Mouse (Mus musculus) gastrocnemius, adult 8-10 months (tissue): ENCODE data around the gene Cntnap2. TPM values are rescaled to one million over a fixed set of nuclear protein-coding genes. Genes with fewer than 3 reads are reported as not detected.

ENCODE experiments used
- DNase-seq, 2 experiments: peaks; one replicate each; pipeline ENCODE4 v3.0.0; 2022; ENCODE audit warnings: low spot score in 2 of 2
- total RNA-seq, 4 experiments: library from RNA; stranded (reverse); gene quantifications; 2 replicates each; pipeline ENCODE4 v1.2.4; 2022

Cntnap2 gene
- 1 to 10 TPM; 4.4 to 9.3 (median 6.0) TPM for total RNA-seq

DNA sequence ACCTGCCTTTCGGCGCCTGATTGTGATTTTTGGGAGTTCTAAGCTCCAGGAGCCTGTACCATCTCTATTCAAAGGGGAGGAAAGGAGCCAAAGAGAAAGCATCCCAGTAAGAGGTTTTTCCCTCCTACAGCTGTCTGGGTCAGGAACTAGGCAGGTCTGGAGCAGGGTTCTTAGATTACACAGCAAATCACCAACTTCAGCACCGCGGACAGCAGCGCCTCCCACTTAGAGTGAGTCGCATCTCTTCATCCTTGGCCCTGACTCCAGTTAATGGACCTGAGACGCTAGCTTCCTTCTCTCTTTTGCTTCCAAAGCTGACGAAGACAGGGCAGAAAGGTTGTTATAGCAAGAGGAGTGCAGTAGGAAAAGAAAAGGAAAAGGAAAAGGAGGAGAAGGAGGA lies at the start of gene Cntnap2:
Cntnap2 (plus strand) TSS at position 267 of the 400 bp plus-strand sequence.
- DNase-seq, result no peak

- no peak for DNase-seq
Observed at GRCm38 (mm10) chr6:45026011-45026682, 33.0 kb upstream of the Cntnap2 start.

- no peak for DNase-seq
Observed at GRCm38 (mm10) chr6:45039454-45039853, 19.7 kb upstream of the Cntnap2 start.

GRCm38 (mm10) chr6:45059556-45060471 lies 657 bp downstream of the Cntnap2 start:
- DNase-seq, result no peak

- DNase-seq, result no peak
Observed at GRCm38 (mm10) chr6:45062214-45062997, 3.2 kb downstream of the Cntnap2 start.

- no peak for DNase-seq
Observed at GRCm38 (mm10) chr6:45088304-45088703, 29.1 kb downstream of the Cntnap2 start.

GRCm38 (mm10) chr6:45113613-45114012 lies 54.5 kb downstream of the Cntnap2 start:
- DNase-seq, result no peak

DNA sequence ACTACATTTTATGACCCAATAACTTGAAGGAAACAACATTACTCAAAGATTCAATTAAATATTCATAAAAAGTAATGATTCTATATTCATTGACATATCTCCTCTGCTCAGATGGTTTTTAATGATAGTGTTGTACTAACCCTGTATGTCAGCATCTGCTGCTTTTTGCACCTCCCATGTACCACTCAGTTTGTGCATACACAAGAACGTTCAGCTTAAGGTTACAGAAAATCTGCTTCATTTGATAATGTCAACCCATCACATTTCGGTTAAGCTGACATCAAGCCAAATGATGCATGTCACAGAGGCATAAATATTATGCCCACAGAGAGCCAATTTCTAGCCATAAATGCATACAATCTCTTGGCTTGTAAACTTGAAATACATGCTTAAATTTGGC lies 85.7 kb downstream of the Cntnap2 start:
- no peak for DNase-seq

GRCm38 (mm10) chr6:45205039-45205438 lies 145.9 kb downstream of the Cntnap2 start:
- no peak for DNase-seq

GRCm38 (mm10) chr6:45214330-45214729 lies 155.2 kb downstream of the Cntnap2 start:
- no peak for DNase-seq

- DNase-seq, result no peak
Observed at GRCm38 (mm10) chr6:45229002-45229401, 169.8 kb downstream of the Cntnap2 start.

DNA sequence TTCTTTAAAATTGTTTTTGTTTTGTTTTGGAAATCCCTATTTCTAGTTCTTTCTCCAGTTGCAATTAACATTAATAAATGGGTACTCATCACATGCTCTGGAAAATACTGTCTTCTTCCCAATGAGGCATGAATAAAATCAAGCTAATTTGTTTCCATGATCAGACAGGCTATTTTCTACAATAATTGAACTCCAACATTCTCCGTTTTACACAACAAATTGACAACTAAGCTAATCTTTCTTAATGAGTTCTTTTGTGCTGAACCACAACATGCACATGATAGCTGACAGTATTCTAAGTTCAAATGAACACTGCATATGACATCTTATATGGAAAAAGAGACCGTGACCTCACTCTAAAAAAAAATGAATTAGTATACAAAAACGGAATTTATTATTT lies 173.4 kb downstream of the Cntnap2 start:
- DNase-seq, result no peak

- no peak for DNase-seq
Observed at GRCm38 (mm10) chr6:45236531-45236930, 177.4 kb downstream of the Cntnap2 start.

DNA sequence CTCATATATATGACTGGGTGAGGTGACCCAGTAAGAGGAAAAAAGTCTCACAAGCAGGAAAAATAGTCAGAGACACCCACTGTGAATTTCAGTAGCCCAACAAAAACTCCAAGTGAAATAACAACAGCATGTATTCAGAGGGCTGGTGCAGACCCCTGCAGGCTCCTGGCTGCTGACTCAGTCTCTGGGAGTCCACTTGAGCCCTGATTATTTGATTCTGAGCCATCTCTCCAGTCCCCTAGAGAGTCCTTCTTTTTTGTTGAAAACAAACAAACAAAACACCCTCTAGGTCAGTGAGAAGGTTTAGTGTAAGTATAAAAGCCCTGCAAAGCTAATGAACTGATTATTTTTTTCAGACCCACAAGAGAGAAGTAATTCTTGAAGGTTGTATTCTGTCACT lies 179.0 kb downstream of the Cntnap2 start:
- DNase-seq, result no peak

DNA sequence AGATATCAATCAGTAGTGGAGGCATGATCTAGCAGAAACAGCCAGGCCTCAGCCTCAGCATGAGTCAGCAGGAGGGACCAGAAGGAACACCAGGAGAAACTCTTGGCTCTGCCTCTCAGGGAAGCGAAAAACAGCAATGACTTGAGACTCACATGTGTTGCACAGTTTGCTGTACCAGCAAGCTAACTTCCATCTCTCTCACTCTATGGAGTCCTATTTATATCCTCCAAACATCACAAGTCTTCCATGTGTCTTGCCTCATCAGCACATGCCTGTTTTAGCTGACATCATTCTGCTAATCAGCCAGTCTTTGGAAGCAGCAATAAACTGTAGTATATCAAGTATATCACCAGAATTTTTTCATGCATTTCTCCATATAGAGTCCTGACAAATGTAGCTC lies 182.1 kb downstream of the Cntnap2 start:
- DNase-seq, result no peak

- no peak for DNase-seq
Observed at GRCm38 (mm10) chr6:45244680-45245079, 185.5 kb downstream of the Cntnap2 start.

DNA sequence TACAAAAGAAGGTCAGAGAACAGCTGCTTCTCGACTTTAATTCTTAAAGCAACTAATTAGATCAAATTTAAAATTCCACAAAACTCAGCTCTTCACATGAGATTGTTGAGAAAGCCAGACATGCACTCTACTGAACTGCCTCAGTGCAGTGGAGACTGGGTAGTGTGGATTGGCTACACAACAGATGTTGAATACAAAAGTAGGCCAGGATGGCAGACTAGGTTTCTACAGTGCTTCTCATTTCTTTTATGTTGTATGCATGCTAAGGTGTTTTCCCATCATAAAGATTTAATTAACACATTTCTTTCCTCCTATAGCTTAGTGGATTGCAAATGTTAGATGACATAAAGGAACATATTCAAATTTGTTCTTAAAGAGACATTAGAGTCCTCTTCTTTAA lies 198.9 kb downstream of the Cntnap2 start:
- no peak for DNase-seq

DNA sequence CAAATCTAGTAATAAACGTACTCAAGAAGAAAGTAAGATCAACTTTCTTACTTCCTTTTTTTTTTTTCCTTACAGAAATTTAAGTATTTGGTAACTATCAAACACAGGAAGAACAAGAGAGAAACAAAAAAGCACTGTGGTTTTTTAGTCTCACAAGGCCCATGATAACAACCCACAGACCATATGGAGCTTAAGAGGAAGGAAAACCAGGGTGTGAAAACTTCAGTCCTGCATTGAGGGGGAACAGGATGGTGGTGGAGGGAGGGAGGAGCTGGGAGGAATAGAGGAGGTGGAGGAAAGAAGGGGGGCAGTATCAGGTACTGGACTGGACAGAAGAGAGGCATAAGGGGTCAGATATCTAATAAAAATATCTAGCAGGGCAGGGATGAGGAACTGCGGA lies 212.4 kb downstream of the Cntnap2 start:
- DNase-seq, result no peak

GRCm38 (mm10) chr6:45273259-45273775 lies 214.2 kb downstream of the Cntnap2 start:
- DNase-seq, result no peak

DNA sequence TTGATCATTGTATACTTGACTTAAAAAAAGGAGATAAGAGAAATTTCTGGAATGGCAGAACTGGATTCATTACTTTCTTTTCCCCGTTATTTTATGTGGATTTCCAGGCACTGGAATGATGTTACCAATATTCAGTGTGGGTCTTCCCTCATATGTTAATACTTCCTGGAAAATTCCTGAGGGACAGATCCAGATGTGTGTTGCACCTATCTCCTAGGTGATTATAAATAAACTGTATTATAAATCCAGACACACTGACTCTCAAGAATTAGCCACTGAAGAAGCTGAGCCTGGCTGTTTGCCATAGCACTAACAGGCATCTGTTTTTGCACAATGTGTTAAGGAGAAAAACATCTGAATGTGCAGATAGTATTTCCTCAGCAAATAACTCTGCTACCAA lies 231.0 kb downstream of the Cntnap2 start:
- peak in 1 of 2 experiments; percentile 27 for DNase-seq

DNA sequence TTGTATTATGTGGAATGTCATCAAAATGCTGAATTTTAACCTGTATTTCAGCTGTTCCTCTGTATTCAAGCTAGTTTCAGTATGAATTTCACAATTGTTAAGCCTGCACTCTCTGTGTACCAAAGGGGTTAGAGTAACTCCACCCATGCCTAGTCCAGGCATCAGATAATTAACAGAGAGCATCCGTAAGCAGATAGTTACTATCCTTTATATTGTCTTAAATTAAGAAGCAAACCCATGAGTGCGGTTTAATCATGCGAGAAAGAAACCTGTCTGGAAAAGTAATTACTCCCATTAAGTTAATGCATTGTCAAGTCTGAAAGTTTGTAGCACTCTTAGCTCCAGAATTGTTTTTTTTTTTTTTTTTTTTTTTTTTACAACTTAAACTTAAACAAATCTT lies 258.3 kb downstream of the Cntnap2 start:
- DNase-seq, result no peak

DNA sequence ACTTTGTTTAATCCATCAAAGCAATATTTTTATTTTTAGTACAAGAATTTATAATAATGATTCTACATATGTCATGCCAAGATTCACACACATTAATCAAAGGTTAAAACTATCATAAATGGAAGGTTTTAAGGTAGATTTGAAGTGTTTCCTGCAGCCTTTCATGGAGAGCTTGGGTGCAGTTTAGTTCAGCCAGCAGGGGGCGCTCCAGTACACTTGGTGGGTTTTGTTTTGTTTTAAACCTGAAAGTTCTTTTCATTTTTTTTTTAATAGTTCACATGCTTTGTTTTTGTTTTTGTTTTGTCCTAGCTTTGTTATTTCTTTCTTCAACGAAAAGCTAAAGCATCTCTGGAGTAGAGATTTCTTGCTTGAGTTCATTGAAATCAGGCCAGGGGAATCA lies 264.3 kb downstream of the Cntnap2 start:
- no peak for DNase-seq
